Mouse (Mus musculus) myocyte (in vitro differentiated cells): ENCODE measurements around the gene Shank3.

Experiments used
- CEBPB ChIP-seq: IDR thresholded peaks from 2 replicates; pipeline ENCODE4 v1.6.1; 2011; ENCODE audit warnings: mild to moderate bottlenecking, moderate library complexity; ENCODE audit not compliant: poor library complexity, insufficient read depth, severe bottlenecking
- MAX ChIP-seq: IDR thresholded peaks from one replicate; pipeline ENCODE4 v1.6.1; 2011; ENCODE audit warnings: low read depth, mild to moderate bottlenecking, control low read depth
- MYOD1 ChIP-seq, 3 experiments: IDR thresholded peaks; one replicate each; pipeline ENCODE4 v1.6.1; 2011; ENCODE audit warnings: control low read depth in 2 of 3, low read depth in 2 of 3, mild to moderate bottlenecking in 2 of 3, moderate library complexity in 1 of 3; ENCODE audit not compliant: insufficient read length in 2 of 3, control insufficient read depth in 1 of 3
- MYOG ChIP-seq, 3 experiments: IDR thresholded peaks; one replicate each; pipeline ENCODE4 v1.6.1; 2011; ENCODE audit warnings: control low read depth in 2 of 3, low read depth in 2 of 3, mild to moderate bottlenecking in 2 of 3; ENCODE audit not compliant: insufficient read length in 2 of 3, control insufficient read depth in 1 of 3, insufficient read depth in 1 of 3
- POLR2A ChIP-seq: IDR thresholded peaks from one replicate; pipeline ENCODE4 v1.6.1; 2011; ENCODE audit warnings: low read depth, mild to moderate bottlenecking, control low read depth, moderate library complexity; ENCODE audit not compliant: insufficient read length
- POLR2AphosphoS2 ChIP-seq: IDR thresholded peaks from one replicate; pipeline ENCODE4 v1.6.1; 2011; ENCODE audit warnings: low read depth, control low read depth; ENCODE audit not compliant: insufficient read length
- REST ChIP-seq: IDR thresholded peaks from one replicate; pipeline ENCODE4 v1.6.1; 2011; ENCODE audit warnings: mild to moderate bottlenecking, control low read depth, moderate library complexity; ENCODE audit not compliant: insufficient read depth, insufficient read length
- TCF12 ChIP-seq: IDR thresholded peaks from one replicate; pipeline ENCODE4 v1.6.1; 2011; ENCODE audit warnings: mild to moderate bottlenecking, control low read depth; ENCODE audit not compliant: poor library complexity, insufficient read depth, severe bottlenecking
- USF1 ChIP-seq: IDR thresholded peaks from one replicate; pipeline ENCODE4 v1.6.1; 2011; ENCODE audit warnings: low read depth, mild to moderate bottlenecking, control low read depth, moderate library complexity

GRCm38 (mm10) chr15:89458942-89459341, 40.5 kb upstream of the Shank3 start:
- TF ChIP-seq MAX (no peak), USF1 (no peak), POLR2AphosphoS2 (no peak), POLR2A (no peak), MYOD1 (IDR thresholded peaks at IDR 0.05; ENCODE audit: control insufficient read depth in 1 of 3, insufficient read length in 2 of 3, low read depth in 2 of 3) (no peak), REST (no peak), TCF12 (no peak), CEBPB (no peak), MYOG (IDR thresholded peaks at IDR 0.05; ENCODE audit: control insufficient read depth in 1 of 3, insufficient read depth in 1 of 3, insufficient read length in 2 of 3, low read depth in 2 of 3) (no peak)
